Mouse (Mus musculus) embryonic facial prominence, embryonic 15.5 days (tissue): ENCODE results near the gene Nkg7. TPM values are rescaled to one million over a fixed set of nuclear protein-coding genes. Genes with fewer than 3 reads are reported as not detected.

Source experiments
- ATAC-seq: fragments of 200-750 bp; cut with Nextera tagmentation; 2 replicates; pipeline ENCODE4 v1.8.0; 2017; ENCODE audit warnings: low read depth, moderate TSS enrichment; ENCODE audit not compliant: insufficient number of reproducible peaks, low FRiP score, low TSS enrichment
- H3K27ac ChIP-seq: fragments of 300-500 bp; sonication (generic); replicated peaks from 2 replicates; pipeline ENCODE4 v1.5.1; 2015; ENCODE audit warnings: mild to moderate bottlenecking, inconsistent platforms
- H3K27me3 ChIP-seq: fragments of 300-500 bp; sonication (generic); 2 replicates; pipeline ENCODE4 v1.6.1; 2015; ENCODE audit warnings: inconsistent platforms
- H3K36me3 ChIP-seq: fragments of 300-500 bp; sonication (generic); 2 replicates; pipeline ENCODE4 v1.6.1; 2015; ENCODE audit warnings: mild to moderate bottlenecking, inconsistent platforms
- H3K4me1 ChIP-seq: fragments of 300-500 bp; sonication (generic); 2 replicates; pipeline ENCODE4 v1.6.1; 2015; ENCODE audit warnings: inconsistent platforms
- H3K4me2 ChIP-seq: fragments of 300-500 bp; sonication (generic); replicated peaks from 2 replicates; pipeline ENCODE4 v1.6.1; 2015; ENCODE audit warnings: mild to moderate bottlenecking, inconsistent platforms
- H3K4me3 ChIP-seq: fragments of 300-500 bp; sonication (generic); replicated peaks from 2 replicates; pipeline ENCODE4 v1.5.1; 2015; ENCODE audit warnings: mild to moderate bottlenecking, inconsistent platforms
- H3K9ac ChIP-seq: fragments of 300-500 bp; sonication (generic); 2 replicates; pipeline ENCODE4 v1.6.1; 2015; ENCODE audit warnings: inconsistent platforms
- H3K9me3 ChIP-seq: fragments of 300-500 bp; sonication (generic); replicated peaks from 2 replicates; pipeline ENCODE4 v1.6.1; 2016; ENCODE audit warnings: inconsistent platforms
- WGBS: fragments of 180-500 bp; shearing (Covaris S2); methylation state at CpG from one replicate; pipeline ENCODE4 v1.1.7; 2015; 5-methylcytosine and 5-hydroxymethylcytosine counted together
- polyA plus RNA-seq: library from polyadenylated mRNA; unstranded; fragments of >200 nt; fragmentation: Nextera tagmentation; extraction: Ambion mirVana; gene quantifications from 2 replicates; pipeline ENCODE4 v1.2.1, GENCODE M21; 2015

Nkg7 gene
- polyA plus RNA-seq, 1 experiment from 2014 or later = 3.2 TPM

GRCm38 (mm10) chr7:43448246-43448645 lies 11.4 kb downstream of the Nkg7 start:
- Histone ChIP-seq H3K27me3 (no peaks in the 10 kb centered on the region), H3K4me3 (no peak overlapping the region), H3K36me3 (peaks cover 16% of the 10 kb centered on the region; the same call in 1 of the 2 replicates), H3K4me2 (no peak overlapping the region), H3K9ac (no peak overlapping the region), H3K4me1 (peaks cover 10% of the 10 kb centered on the region), H3K9me3 (no peaks in the 10 kb centered on the region), H3K27ac (no peak overlapping the region)
- 90% methylated on average over 2 of the region's 3 CpGs for WGBS
- no peak for ATAC-seq

GRCm38 (mm10) chr7:43449811-43450210 lies 12.9 kb downstream of the Nkg7 start:
- ATAC-seq = no peak
- no peak overlapping the region for H3K4me3 ChIP-seq
- peaks cover 31% of the 10 kb centered on the region for H3K36me3 ChIP-seq
- no peaks in the 10 kb centered on the region for H3K27me3 ChIP-seq
- H3K27ac ChIP-seq = no peak overlapping the region
- H3K9me3 ChIP-seq = no peaks in the 10 kb centered on the region
- WGBS = 89% methylated on average over 2 of the region's 2 CpGs
- no peak overlapping the region for H3K9ac ChIP-seq
- peaks cover 4% of the 10 kb centered on the region for H3K4me1 ChIP-seq
- no peak overlapping the region for H3K4me2 ChIP-seq

- 96% methylated on average over 11 of the region's 11 CpGs for whole genome bisulfite sequencing
- Histone ChIP-seq H3K4me2 (no peak overlapping the region), H3K27me3 (no peaks in the 10 kb centered on the region), H3K9ac (no peak overlapping the region), H3K4me1 (no peaks in the 10 kb centered on the region), H3K27ac (no peak overlapping the region), H3K36me3 (peaks cover 50% of the 10 kb centered on the region), H3K4me3 (no peak overlapping the region), H3K9me3 (no peaks in the 10 kb centered on the region)
- ATAC-seq = no peak
Measured at GRCm38 (mm10) chr7:43451726-43452125, 14.9 kb downstream of the Nkg7 start.

- Histone ChIP-seq H3K27ac (no peak overlapping the region), H3K27me3 (no peaks in the 10 kb centered on the region), H3K4me3 (no peak overlapping the region), H3K4me2 (no peak overlapping the region), H3K9ac (no peak overlapping the region), H3K36me3 (peaks cover 58% of the 10 kb centered on the region), H3K4me1 (no peaks in the 10 kb centered on the region), H3K9me3 (no peaks in the 10 kb centered on the region)
- WGBS = 46% methylated on average over 4 of the region's 4 CpGs
- ATAC-seq = no peak
Measured at GRCm38 (mm10) chr7:43452609-43453008, 15.7 kb downstream of the Nkg7 start.

- peaks cover 60% of the 10 kb centered on the region for H3K36me3 ChIP-seq
Measured at GRCm38 (mm10) chr7:43453599-43454355, 16.9 kb downstream of the Nkg7 start.

GRCm38 (mm10) chr7:43454371-43454770 lies 17.5 kb downstream of the Nkg7 start:
- no peak for ATAC-seq
- no peaks in the 10 kb centered on the region for H3K4me1 ChIP-seq
- peaks cover 60% of the 10 kb centered on the region for H3K36me3 ChIP-seq
- H3K4me2 ChIP-seq = no peak overlapping the region
- H3K27me3 ChIP-seq = no peaks in the 10 kb centered on the region
- WGBS = 86% methylated on average over 6 of the region's 6 CpGs
- no peak overlapping the region for H3K27ac ChIP-seq
- no peak overlapping the region for H3K4me3 ChIP-seq
- H3K9ac ChIP-seq = no peak overlapping the region
- no peaks in the 10 kb centered on the region for H3K9me3 ChIP-seq

More at GRCm38 (mm10) chr7:43453599-43454355, 16.9 kb downstream of the Nkg7 start:
- Histone ChIP-seq H3K9ac (no peak overlapping the region), H3K9me3 (no peaks in the 10 kb centered on the region), H3K4me1 (no peaks in the 10 kb centered on the region), H3K27me3 (no peaks in the 10 kb centered on the region), H3K27ac (no peak overlapping the region), H3K4me2 (no peak overlapping the region), H3K4me3 (no peak overlapping the region)
- no peak for ATAC-seq
- 75% methylated on average over 14 of the region's 14 CpGs for WGBS

- Histone ChIP-seq H3K27ac (no peak within 1 kb of the TSS), H3K4me2 (no peak within 1 kb of the TSS), H3K36me3 (no peaks in the 10 kb centered on the region), H3K4me1 (peaks cover 14% of the 10 kb centered on the region), H3K9ac (no peak within 1 kb of the TSS), H3K4me3 (no peak within 1 kb of the TSS; the same call in 1 of the 2 replicates), H3K27me3 (0 out of 2 replicates have a peak, but pooled peaks cover 9% of the 10 kb centered on the region), H3K9me3 (no peaks in the 10 kb centered on the region)
- WGBS = 67% methylated on average over 4 of the region's 4 CpGs
- ATAC-seq = no peak
Measured at GRCm38 (mm10) chr7:43462851-43463250, 26.0 kb downstream of the Nkg7 start, which contains the start of gene Vsig10l. Vsig10l (plus strand) TSS chr7:43463151.

GRCm38 (mm10) chr7:43463976-43464375 lies 27.1 kb downstream of the Nkg7 start:
- no peak for ATAC-seq
- Histone ChIP-seq H3K27me3 (0 out of 2 replicates have a peak, but pooled peaks cover 9% of the 10 kb centered on the region), H3K4me3 (no peak overlapping the region), H3K9ac (no peak overlapping the region), H3K9me3 (no peaks in the 10 kb centered on the region), H3K36me3 (no peaks in the 10 kb centered on the region), H3K4me2 (no peak overlapping the region), H3K4me1 (peaks cover 14% of the 10 kb centered on the region), H3K27ac (no peak overlapping the region)
- WGBS = 76% methylated on average over 7 of the region's 7 CpGs

GRCm38 (mm10) chr7:43464864-43465343 lies 28.0 kb downstream of the Nkg7 start:
- Histone ChIP-seq H3K36me3 (no peaks in the 10 kb centered on the region), H3K4me3 (peak overlapping the region; percentile 54), H3K27ac (no peak overlapping the region), H3K27me3 (0 out of 2 replicates have a peak, but pooled peaks cover 9% of the 10 kb centered on the region), H3K4me2 (peak overlapping the region; percentile 97), H3K4me1 (peaks cover 14% of the 10 kb centered on the region), H3K9me3 (no peaks in the 10 kb centered on the region), H3K9ac (peak overlapping the region; percentile 35)
- WGBS = 6% methylated on average over 35 of the region's 35 CpGs
- ATAC-seq = no peak

GRCm38 (mm10) chr7:43465344-43466098 lies 28.6 kb downstream of the Nkg7 start:
- H3K9me3 ChIP-seq = no peaks in the 10 kb centered on the region
- peaks cover 14% of the 10 kb centered on the region for H3K4me1 ChIP-seq
- peak overlapping the region; percentile 97 for H3K4me2 ChIP-seq
- peak overlapping the region; percentile 49; the same call in 1 of the 2 replicates for H3K27ac ChIP-seq
- under 1% methylated on average over 32 of the region's 33 CpGs for WGBS
- peak; percentile 85 for ATAC-seq
- H3K27me3 ChIP-seq = 0 out of 2 replicates have a peak, but pooled peaks cover 9% of the 10 kb centered on the region
- H3K36me3 ChIP-seq = no peaks in the 10 kb centered on the region
- peak overlapping the region; percentile 54 for H3K4me3 ChIP-seq
- H3K9ac ChIP-seq = peak overlapping the region; percentile 35

GRCm38 (mm10) chr7:43466099-43466694 lies 29.3 kb downstream of the Nkg7 start:
- no peaks in the 10 kb centered on the region for H3K9me3 ChIP-seq
- 0 out of 2 replicates have a peak, but pooled peaks cover 9% of the 10 kb centered on the region for H3K27me3 ChIP-seq
- peak overlapping the region; percentile 49; the same call in 1 of the 2 replicates for H3K27ac ChIP-seq
- WGBS = under 1% methylated on average over 33 of the region's 33 CpGs
- peak overlapping the region; percentile 97 for H3K4me2 ChIP-seq
- H3K4me1 ChIP-seq = peaks cover 14% of the 10 kb centered on the region
- H3K9ac ChIP-seq = peak overlapping the region; percentile 28
- peak overlapping the region; percentile 54 for H3K4me3 ChIP-seq
- peak; percentile 64 for ATAC-seq
- H3K36me3 ChIP-seq = no peaks in the 10 kb centered on the region
